Mouse (Mus musculus) frontal cortex, adult (tissue): Measurements from ENCODE around the gene Socs1.
A peak's percentile ranks its signal among the peaks of the same experiment; 100 is the strongest.
"Not testable (repeated sequence)": the region's sequence is repeated elsewhere in the genome, so short reads cannot be mapped to it uniquely, and the experiment has no call there.

ENCODE experiments used
- ATAC-seq: cut with Nextera tagmentation; 2 replicates; pipeline ENCODE4 v1.9.2; 2017; ENCODE audit warnings: mild to moderate bottlenecking, moderate library complexity, mixed read lengths; ENCODE audit not compliant: low TSS enrichment

Socs1 gene

GRCm38 (mm10) chr16:10785371-10786231 lies at the start of gene Socs1:
Gene Socs1 (minus strand): TSS chr16:10785536.
- peak; percentile 73 for ATAC-seq

GRCm38 (mm10) chr16:10834542-10834910 lies 49.2 kb upstream of the Socs1 start:
- no peak for ATAC-seq

GRCm38 (mm10) chr16:10828461-10828805 lies 43.1 kb upstream of the Socs1 start:
- no peak for ATAC-seq

- no peak for ATAC-seq
These were observed 42.6 kb upstream of the Socs1 start for GRCm38 (mm10) chr16:10827766-10828460.

- no peak for ATAC-seq
These were observed 41.9 kb upstream of the Socs1 start for GRCm38 (mm10) chr16:10827269-10827668.

GRCm38 (mm10) chr16:10825840-10826239 lies 40.5 kb upstream of the Socs1 start:
- ATAC-seq = no peak

- ATAC-seq = no peak
These were observed 39.2 kb upstream of the Socs1 start for GRCm38 (mm10) chr16:10824536-10824935.

GRCm38 (mm10) chr16:10821387-10821786 lies 36.1 kb upstream of the Socs1 start:
- ATAC-seq = no peak

GRCm38 (mm10) chr16:10819966-10820365 lies 34.6 kb upstream of the Socs1 start:
- no peak for ATAC-seq

GRCm38 (mm10) chr16:10818579-10819135 lies 33.3 kb upstream of the Socs1 start:
- no peak for ATAC-seq

- ATAC-seq = no peak
These were observed 29.5 kb upstream of the Socs1 start for GRCm38 (mm10) chr16:10814864-10815263.

GRCm38 (mm10) chr16:10813726-10814125 lies 28.4 kb upstream of the Socs1 start:
- ATAC-seq = no peak

GRCm38 (mm10) chr16:10812865-10813371 lies 27.6 kb upstream of the Socs1 start, which contains the start of gene Gm11172:
Gene Gm11172 (plus strand): TSS chr16:10812915.
- no peak for ATAC-seq

GRCm38 (mm10) chr16:10810376-10810775 lies 25.0 kb upstream of the Socs1 start:
- ATAC-seq = no peak

GRCm38 (mm10) chr16:10805789-10806527 lies 20.6 kb upstream of the Socs1 start, which contains the start of gene Prm1:
Gene Prm1 (minus strand): TSS chr16:10805839.
- no peak for ATAC-seq

GRCm38 (mm10) chr16:10802420-10802819 lies 17.1 kb upstream of the Socs1 start:
- ATAC-seq = not testable (repeated sequence)

GRCm38 (mm10) chr16:10796034-10796433 lies 10.7 kb upstream of the Socs1 start, which contains the start of gene Prm2:
Gene Prm2 (minus strand): TSS chr16:10796134.
- no peak for ATAC-seq

GRCm38 (mm10) chr16:10790702-10791101 lies 5.4 kb upstream of the Socs1 start, which contains the start of gene Prm3:
Gene Prm3 (minus strand): TSS chr16:10790914.
- no peak for ATAC-seq

GRCm38 (mm10) chr16:10788866-10789265 lies 3.5 kb upstream of the Socs1 start:
- ATAC-seq = no peak

- no peak for ATAC-seq
These were observed 2.9 kb upstream of the Socs1 start, which contains the start of gene Tnp2 for GRCm38 (mm10) chr16:10788271-10788670. Gene Tnp2 (minus strand): TSS chr16:10788660.

GRCm38 (mm10) chr16:10787548-10788058 lies 2.3 kb upstream of the Socs1 start:
- no peak for ATAC-seq
